ENCODE assay signal across 21 mouse cellular contexts in the genomic region with DNA sequence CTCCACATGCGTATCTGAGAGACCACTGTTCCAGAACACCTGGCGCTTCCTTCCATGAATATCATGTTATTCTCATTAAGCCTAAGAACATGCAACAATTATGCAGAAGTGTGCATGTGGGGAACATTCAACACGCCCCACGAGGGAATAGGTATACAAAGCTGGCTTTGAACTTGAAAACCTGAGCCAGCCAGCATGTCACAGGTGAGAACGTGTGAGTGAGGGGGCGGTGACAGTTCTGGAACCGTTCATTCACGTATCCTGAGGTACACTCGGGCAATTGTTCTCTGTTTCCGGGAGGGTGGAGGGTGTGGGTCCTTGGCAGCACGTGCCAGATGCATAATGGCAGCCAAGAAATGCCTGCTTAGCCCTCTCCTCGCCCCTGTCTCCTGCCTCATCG.
DNase-seq lines count a peak whose midpoint lies in the region; ATAC-seq lines count a peak whose summit lies in the region.
"Had no signal": no experiment of that assay in that cellular context is flagged by ENCODE, and none has a peak within 500 bp of the region (broad histone marks: within the 10 kb centered on the region; RNA-seq: fewer than 3 reads in every experiment).

No protein-coding gene starts in this region.

- peaks cover 20% of the 10 kb centered on the region for H3K4me1 ChIP-seq in limb, embryonic 10.5 days
- peaks cover 32% of the 10 kb centered on the region for H3K4me1 ChIP-seq in limb, embryonic 13.5 days
- H3K4me1 ChIP-seq: embryonic facial prominence, embryonic 13.5 days; embryonic facial prominence, embryonic 15.5 days; forebrain, embryonic 10.5 days; forebrain, embryonic 12.5 days had no signal

- DNase-seq in heart, adult 11 months, result peak; percentile 84
- DNase-seq in heart, postnatal 14 days, result no peak
- peak; percentile 41 for DNase-seq in limb, embryonic 10.5 days (ENCODE audit: low spot score)
- DNase-seq in layer of hippocampus, adult 9-10 months (ENCODE audit: low spot score), result no peak
- no peak for DNase-seq in left cerebral cortex, postnatal 25 days (ENCODE audit: low spot score in 2 of 2)
- DNase-seq: adrenal gland, adult 2 months; adrenal gland, postnatal 10 days; adrenal gland, postnatal 25 days; cerebellum, adult 11 months; cerebellum, adult 18-20 months; cerebellum, adult 8-10 months; cerebellum, adult 9-11 months; cerebellum, postnatal 36 days had no signal

- no peak overlapping the region for H3K4me2 ChIP-seq in limb, embryonic 13.5 days (replicated peaks)
- H3K4me2 ChIP-seq: embryonic facial prominence, embryonic 13.5 days; embryonic facial prominence, embryonic 15.5 days; forebrain, embryonic 12.5 days had no signal

- no peak overlapping the region for H3K9ac ChIP-seq in limb, embryonic 13.5 days
- H3K9ac ChIP-seq: embryonic facial prominence, embryonic 13.5 days; embryonic facial prominence, embryonic 15.5 days; forebrain, embryonic 12.5 days had no signal

- intact Hi-C loops in heart, postnatal 14 days (cut with DNase I), result no loop called here
- intact Hi-C loops in left cerebral cortex, postnatal 25 days (cut with DNase I), result no loop called here

- 0 out of 2 replicates have a peak, but pooled peaks have one; percentile 54 for ATAC-seq in limb, embryonic 13.5 days (ENCODE audit: low FRiP score, low read depth)
- ATAC-seq: forebrain, embryonic 14.5 days; forebrain, embryonic 16.5 days had no signal

- H3K9me3 ChIP-seq in limb, embryonic 10.5 days (replicated peaks), result no peaks in the 10 kb centered on the region
- H3K9me3 ChIP-seq in limb, embryonic 13.5 days, result no peaks in the 10 kb centered on the region
- H3K9me3 ChIP-seq: embryonic facial prominence, embryonic 13.5 days; embryonic facial prominence, embryonic 15.5 days; forebrain, embryonic 10.5 days; forebrain, embryonic 12.5 days had no signal

- 89% methylated on average over 13 of the region's 13 CpGs for WGBS in limb, embryonic 10.5 days
- WGBS in limb, embryonic 13.5 days, result 58% methylated on average over 13 of the region's 13 CpGs

- H3K4me3 ChIP-seq in limb, embryonic 10.5 days, result no peak overlapping the region
- no peak overlapping the region for H3K4me3 ChIP-seq in limb, embryonic 13.5 days
- H3K4me3 ChIP-seq: embryonic facial prominence, embryonic 13.5 days; embryonic facial prominence, embryonic 15.5 days; erythroblast, embryonic 14.5 days; forebrain, embryonic 10.5 days; forebrain, embryonic 12.5 days had no signal

- no peaks in the 10 kb centered on the region for H3K36me3 ChIP-seq in limb, embryonic 10.5 days
- no peaks in the 10 kb centered on the region for H3K36me3 ChIP-seq in limb, embryonic 13.5 days
- H3K36me3 ChIP-seq: embryonic facial prominence, embryonic 13.5 days; embryonic facial prominence, embryonic 15.5 days; forebrain, embryonic 10.5 days; forebrain, embryonic 12.5 days had no signal

- H3K27ac ChIP-seq in limb, embryonic 10.5 days, result no peak overlapping the region; the same call in 1 of the 2 replicates
- H3K27ac ChIP-seq in limb, embryonic 13.5 days, result no peak overlapping the region
- H3K27ac ChIP-seq: embryonic facial prominence, embryonic 13.5 days; embryonic facial prominence, embryonic 15.5 days; forebrain, embryonic 10.5 days; forebrain, embryonic 12.5 days had no signal

- H3K27me3 ChIP-seq in limb, embryonic 10.5 days (ENCODE audit: low read depth, poor library complexity, severe bottlenecking), result no peaks in the 10 kb centered on the region
- H3K27me3 ChIP-seq in limb, embryonic 13.5 days, result 0 out of 2 replicates have a peak, but pooled peaks cover 12% of the 10 kb centered on the region
- H3K27me3 ChIP-seq: embryonic facial prominence, embryonic 13.5 days; embryonic facial prominence, embryonic 15.5 days; forebrain, embryonic 12.5 days had no signal

Comparison
In these comparisons a context has a peak if more than half of its experiments do, and no peak if none do; other contexts are left out.
1. DNase-seq: peak in heart, adult 11 months (single experiment) and limb, embryonic 10.5 days (single experiment); none in heart, postnatal 14 days (0 of 2), layer of hippocampus, adult 9-10 months (single experiment) and left cerebral cortex, postnatal 25 days (0 of 2).